Mouse (Mus musculus) embryo, embryonic 11.5 days (tissue): ENCODE results near the gene Gm45062.
A peak's percentile ranks its signal among the peaks of the same experiment; 100 is the strongest.
"Not testable (repeated sequence)": the region's sequence is repeated elsewhere in the genome, so short reads cannot be mapped to it uniquely, and the experiment has no call there.

Experiments
- DNase-seq: peaks from one replicate; pipeline ENCODE4 v3.0.0-alpha.2; 2012; ENCODE audit warnings: low read depth, low spot score

Gene Gm45062

DNA sequence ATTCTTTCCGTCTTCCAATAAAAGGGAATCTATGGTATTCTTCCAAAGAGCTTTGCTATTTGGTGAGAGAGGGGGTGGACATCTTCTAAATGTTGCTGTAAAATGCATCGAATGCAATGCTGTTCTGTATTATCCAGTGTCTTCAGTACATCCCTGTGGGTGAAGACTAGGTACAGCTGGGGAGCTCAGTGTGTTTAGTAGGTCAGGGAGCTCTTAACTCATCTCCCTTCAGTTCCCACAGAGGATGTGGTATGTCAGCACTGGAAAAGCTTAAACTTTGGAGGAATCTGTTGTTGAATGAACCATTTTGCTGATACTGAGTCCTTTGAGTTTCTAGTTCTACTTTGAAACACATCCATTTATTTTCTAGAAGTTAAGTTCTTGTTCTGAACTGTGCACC lies 53.3 kb downstream of the Gm45062 start:
- DNase-seq = no peak

DNA sequence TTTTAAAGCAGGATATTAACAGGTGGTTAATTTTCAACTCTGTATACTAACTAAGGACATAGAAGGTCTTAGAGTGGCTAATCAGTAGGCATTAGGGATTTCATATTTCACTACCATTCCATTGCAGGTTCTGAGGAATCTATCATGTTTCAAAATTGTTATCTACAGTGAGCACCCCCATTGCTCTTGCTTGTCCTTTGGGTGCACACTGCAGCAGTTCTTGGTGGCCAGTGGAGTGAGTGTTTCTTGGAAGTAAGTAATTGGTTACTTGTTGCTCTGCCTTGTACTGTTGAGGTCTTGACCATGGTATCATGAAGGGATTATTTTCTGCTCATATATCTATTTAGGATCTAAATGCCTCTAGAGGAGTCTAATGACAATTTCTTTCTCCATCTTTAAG lies 57.0 kb downstream of the Gm45062 start:
- no peak for DNase-seq

DNA sequence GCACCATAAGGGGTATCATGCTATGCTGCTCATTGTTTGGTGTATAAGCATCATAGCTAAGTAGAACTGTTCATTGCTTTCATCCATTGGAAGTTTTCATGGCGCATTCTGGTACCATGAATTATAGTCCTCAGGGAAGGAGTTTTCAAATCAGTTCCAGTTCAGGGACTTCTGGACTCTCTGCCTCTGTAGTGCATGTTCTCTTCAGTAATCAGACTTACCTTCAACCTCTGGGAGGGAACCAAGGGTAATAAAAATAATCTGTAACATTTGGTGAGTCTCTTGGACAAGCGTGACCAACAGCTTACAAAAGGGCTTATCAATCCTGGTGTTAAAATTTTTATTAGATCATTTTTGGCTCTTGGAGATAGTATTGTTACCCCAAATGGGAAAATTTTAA lies 60.3 kb downstream of the Gm45062 start:
- no peak for DNase-seq

DNA sequence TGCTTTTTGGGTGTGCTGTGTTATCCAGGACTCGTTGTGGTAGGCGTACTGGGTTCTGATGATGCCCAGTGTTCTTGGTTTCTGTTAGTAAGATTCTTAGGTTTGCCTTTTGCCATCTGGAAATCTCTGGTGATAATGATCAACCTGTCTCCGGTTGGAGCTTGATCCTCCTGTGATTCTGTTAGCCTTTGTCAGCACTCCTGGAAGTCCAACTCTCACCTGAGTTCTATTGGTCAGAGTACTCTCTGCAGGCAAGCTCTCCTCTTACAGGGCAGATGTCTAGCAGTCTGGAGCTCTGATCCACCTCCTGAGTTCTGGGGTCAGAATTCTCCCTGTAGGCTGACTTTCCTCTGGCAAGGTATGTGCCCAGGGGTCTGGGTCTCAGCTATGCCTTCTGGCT lies 72.2 kb downstream of the Gm45062 start:
- not testable (repeated sequence) for DNase-seq

DNA sequence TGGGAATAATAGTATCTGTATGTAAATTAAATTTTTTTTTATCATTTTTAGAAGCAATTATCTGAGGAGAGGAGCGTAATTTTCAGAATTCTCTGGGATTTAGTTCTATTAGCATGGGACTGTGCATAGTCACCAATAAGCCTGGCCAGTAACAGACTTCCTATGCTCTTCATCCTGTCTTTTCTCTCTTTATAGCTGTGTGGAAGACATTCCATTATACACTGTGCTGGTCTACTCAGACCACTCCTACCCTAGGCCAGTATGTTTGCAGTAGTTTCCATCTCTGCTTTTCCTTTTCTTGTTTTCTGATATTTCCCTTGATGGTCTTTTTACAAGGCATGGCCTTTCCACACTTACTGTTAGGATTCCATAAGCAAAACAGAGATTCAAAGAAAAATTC lies 74.1 kb downstream of the Gm45062 start:
- no peak for DNase-seq

DNA sequence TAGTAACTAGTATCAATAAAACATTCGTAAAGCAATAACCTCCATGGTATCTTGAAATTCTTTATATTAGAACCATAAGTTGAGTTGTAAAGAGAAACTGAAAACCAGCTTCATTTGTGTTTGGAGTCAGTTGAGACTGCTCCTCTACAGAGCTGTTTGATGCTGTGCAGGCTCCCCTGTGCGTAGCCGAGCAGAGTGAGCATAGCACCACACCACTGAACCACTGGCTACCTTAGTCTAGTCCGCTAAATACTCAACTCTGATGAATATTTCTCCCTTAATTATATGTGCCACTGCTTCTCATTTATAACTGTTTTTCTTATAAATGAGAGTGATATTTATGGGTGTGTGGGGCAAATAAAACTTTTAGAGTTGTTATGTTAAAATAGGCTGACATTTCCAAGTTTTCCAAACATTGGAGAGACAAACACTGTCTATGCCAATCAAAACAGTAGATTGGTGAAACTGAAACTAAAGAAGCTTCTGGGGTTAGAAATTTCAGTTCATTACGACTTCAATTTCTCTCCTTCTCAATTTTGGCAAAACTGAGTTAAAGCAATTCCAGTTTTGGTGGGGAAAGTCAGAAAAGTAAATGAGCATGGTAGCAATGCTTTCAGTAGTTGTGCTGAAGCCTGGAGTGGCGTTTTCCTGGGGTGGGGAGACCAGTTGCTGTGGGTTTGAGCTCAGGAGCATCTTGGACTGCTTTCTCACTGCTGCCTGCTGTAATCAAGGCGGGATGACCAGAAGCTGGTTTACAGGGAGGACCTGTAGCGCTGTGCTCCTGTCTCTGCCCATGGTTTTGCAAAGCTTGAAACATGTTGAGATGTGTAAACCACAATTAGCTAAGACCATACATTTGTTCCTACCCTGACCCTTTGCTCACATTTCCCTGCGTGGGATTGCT lies 77.5 kb downstream of the Gm45062 start:
- no peak for DNase-seq

DNA sequence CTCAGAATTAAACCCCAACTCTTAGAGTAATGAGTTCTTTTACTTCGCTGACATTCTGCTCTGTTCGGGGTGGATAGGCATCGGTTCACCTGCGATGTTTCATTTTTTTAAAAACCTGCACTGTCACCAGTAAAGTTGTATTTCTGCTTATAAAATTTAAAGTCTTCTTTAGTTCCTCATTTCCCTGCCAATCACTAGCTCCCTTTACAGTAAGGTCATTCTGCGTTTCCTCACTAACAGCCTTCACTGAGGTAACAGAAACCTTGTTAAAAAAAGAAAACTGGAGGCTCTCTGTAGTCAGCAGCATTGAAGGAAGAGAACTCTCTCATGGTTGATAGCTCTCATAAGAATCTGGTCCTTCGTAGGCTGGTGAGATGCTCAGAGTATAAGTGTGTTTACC lies 80.2 kb downstream of the Gm45062 start:
- DNase-seq = no peak

DNA sequence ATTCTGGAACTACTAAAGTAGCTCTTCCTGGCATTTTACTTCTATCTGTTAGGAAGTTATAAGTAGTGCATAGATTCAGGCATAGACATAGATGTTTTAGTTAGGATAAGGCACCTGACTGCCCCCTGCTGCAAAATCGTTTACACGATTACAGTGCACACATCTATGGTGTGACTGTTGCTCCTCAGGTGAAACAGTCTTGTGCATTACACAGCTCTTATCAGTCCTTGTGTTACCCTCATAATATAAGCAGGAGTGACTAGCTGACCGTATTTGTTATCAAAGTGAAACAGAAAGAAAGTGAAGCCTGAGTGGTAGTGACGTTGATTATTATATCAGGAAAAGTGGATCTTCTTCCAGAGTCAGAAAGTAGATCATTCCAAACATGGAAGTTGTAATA lies 84.0 kb downstream of the Gm45062 start:
- no peak for DNase-seq

DNA sequence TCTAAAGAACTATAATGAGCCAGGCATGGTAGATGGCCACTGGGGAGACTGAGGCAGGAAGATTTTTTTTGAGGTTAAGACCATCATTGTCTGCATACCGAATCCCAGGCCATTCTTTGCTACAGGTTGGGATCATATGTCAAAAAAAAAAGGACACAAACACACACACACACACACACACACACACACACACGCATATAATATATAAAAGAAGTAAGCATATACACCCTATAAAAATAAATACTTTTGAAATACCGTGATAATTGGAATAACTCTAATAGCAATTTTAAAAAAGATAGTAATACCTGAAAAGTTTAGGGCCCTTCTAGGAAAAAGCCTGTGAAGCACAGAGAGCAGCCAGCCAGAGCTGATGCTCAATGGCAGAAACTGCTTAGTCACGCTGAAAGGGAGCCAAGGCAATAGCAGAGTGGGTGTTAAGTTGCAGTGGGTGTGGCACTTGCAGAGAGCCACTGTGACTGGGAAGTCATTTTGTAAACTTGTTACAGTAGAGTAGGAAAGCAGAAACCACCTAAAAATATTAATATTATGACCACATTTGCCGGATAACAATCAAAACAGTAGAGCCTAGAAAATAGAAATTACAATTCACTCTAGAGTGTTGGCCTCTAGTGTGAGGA lies 86.1 kb downstream of the Gm45062 start:
- no peak for DNase-seq

DNA sequence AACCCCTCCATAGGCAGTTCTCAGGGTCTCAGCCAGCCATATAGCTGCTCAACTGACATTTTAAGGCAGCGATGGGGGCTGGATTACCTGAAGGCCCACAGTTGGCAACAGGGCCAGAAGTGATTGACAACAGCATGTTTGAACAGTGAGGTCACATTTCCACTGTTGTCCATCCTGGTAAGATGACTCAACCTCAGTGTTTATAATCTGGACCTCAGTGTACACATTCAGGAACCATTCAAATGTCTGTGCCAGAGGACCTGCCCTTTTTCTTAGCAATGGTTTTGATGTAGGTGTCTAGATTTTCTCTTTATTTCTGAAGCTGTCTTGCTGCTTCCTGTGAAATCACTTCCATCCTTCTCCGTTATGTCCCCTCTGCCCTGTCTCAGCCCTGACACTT lies 87.9 kb downstream of the Gm45062 start:
- no peak for DNase-seq

DNA sequence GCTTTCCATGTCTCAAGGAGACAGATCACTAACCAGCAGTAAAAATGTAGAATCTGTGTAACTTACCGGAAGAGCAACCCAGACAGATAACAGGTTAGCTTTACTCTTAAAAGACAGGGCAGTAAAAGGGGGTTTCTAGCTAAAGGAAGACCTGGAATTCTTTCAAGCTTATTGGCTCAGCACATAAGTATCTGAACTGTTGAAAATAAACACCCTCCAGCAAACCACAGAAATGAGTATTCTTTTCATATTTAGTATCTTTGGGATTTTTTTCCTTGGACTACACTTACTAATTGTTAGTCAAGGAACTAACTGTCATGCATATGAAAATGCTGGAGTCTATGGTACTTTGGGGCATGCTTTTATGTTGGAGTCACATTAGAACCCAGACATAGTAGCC lies 89.1 kb downstream of the Gm45062 start:
- no peak for DNase-seq

DNA sequence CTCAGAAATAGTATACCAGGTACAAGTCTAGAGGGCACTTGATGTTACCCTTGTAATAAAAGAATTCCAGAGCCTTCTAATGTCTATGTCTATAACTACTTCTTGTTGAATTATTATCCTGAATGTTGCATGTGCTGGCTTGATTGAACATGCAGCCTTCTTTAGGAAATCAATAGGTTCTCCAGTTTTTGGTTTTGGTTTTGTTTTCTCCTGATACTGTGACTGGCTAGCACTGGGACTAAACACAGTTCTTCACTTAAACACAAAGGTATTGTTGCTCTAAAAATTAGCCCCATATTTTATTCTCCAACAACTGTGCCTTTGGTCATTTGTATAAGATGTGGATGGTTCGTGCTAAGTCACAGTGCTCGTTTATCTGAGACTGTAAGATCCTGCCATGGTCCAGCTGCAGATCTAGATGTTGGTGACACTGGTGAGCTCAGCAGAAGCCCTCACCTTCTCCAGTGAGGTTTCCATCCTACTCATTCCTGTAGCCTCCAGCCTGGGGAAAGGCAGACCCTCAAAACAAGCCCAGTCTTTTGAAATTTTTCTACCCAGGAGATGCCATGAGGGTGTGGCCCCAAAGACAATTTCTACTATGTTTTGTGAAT lies 89.9 kb downstream of the Gm45062 start:
- no peak for DNase-seq

DNA sequence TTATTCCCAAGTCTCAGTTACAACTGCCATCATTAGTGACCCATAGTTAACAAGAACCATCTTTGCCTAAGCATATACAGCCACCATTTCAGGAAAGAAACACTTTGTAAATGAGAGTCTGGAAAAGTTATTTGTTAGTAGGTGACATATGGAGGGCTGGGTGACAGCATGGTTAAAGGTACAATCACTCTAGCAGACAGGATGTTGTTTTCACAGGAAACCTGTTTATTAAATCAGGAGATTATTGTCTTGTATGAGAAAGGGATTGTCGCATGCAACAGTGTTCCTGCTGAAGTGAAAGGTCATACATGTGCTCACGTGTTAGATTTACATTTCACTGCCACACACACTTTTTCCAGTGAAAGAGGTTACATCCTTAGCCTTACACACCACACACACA lies 92.3 kb downstream of the Gm45062 start:
- DNase-seq = no peak

DNA sequence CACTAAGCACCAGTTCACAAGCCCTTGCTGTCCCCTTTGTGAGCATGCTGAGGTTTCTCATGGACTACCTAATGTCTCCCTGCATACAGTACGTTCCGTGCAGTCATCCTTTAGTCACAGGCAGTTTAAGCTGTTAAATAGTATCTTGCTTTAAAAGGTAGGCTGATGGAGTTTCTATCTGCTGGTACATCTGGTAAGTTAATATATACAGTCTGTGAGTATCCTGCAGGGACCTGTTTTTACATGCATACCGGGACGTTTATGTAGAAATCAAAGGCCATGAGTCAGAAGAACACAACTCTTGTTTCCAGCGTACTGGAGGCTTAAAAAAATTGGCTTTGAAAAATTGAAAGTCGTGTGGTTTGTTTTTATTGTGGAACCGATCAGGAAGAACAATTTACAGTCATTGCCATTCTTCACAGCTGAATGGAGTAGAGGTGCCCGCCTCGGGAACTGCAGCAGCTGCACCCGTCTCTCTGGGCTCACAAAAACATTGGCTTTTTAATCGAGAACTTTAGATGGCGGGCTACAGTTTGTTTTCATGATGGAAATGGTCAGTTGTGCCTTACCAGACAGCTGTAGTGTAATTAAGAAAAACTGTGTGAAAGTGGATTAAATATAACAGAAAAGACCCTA lies 93.4 kb downstream of the Gm45062 start:
- peak; percentile 16 for DNase-seq

DNA sequence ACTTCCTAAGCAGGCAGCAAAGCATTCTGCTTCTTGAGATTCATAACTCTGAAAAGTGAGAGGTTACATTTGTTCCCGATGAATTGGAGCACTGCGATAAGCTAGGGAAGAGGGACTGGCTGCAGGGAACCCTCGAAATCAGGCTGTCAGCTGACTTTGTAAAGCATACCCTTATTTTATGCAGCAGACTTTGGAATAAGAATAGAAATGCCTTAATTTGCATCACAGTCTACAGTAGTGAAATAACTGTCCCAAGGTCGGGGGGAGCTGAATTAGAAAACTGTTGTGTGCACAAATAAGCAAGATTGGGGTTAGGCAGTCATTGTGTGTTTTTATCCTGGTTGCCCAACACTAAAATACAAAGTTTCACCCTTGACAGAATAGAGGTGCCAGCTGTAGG lies 94.2 kb downstream of the Gm45062 start:
- no peak for DNase-seq

DNA sequence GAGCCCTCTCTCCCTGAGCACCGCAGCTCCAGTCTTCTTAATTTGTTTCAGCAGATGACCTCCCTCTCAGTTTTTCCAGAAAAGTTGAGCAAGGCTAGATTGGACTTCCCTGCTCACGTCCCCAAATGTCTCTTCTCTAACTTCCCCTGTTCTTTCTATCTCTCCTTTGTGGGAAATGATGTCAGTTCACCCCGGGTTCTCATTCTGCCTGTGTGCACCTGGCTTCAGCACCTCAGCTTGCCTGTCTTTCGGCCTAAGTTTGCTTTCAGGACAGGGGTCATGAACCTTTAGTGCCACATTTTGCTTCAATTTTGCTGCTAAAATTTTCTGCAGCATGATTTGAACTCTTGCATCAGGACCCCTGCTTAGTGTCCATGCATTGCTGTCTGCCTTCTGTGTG lies 95.6 kb downstream of the Gm45062 start:
- no peak for DNase-seq

DNA sequence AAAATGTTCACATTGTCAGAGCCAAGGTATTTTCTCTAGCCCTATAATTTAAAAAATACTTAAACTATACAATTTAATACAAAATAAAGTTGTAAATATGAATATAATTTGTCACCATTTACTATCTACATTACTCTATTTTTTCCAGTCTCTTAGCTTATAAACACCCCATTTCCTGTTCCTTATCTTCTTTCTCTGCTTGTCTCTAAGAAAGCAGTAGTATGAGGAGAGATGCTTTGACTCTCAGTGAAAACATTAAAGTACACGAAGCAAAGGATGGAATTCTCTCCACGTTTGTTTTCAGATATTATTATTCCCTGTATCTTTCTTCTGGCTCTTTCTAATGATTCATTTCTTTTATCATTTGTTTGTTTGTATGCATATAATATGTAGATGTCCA lies 99.0 kb downstream of the Gm45062 start:
- DNase-seq = no peak

DNA sequence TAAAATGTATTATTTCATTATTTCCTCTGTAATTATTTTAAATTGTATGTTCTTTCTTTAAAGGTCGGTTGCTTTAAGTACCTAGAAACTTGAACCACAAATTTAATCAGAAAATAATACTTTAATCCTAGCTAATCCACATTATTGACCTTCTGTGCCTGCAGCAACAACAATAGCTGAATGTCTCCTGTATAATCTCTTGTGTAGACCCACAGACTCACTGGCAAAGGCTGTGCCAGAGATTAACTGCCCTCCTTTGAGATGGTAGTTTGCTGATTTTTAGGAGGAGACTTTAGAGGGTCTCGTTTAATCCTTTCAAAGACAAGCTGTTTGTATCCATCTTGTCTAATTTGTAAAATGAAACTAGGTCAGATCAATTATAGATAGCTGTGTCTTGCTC lies 99.5 kb downstream of the Gm45062 start:
- no peak for DNase-seq

DNA sequence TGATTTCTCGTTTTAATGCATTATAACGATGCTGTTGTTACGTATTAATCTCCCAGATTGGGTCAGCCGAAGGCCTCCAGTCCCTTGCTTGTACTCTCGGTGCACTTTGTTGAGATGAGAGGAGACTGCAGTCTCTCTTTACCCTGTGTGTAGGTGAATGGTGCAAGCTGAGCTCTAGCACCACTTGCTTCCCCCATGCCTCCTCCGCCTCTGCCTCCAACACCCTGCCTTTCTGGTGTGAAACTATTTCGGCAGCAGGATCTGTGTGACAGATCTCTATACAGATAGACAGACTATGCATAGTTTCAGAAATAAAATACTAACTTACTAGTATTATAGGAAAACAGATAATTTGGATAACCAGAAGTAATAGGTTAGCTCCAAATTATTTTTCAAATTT lies 101.6 kb downstream of the Gm45062 start:
- DNase-seq = no peak

DNA sequence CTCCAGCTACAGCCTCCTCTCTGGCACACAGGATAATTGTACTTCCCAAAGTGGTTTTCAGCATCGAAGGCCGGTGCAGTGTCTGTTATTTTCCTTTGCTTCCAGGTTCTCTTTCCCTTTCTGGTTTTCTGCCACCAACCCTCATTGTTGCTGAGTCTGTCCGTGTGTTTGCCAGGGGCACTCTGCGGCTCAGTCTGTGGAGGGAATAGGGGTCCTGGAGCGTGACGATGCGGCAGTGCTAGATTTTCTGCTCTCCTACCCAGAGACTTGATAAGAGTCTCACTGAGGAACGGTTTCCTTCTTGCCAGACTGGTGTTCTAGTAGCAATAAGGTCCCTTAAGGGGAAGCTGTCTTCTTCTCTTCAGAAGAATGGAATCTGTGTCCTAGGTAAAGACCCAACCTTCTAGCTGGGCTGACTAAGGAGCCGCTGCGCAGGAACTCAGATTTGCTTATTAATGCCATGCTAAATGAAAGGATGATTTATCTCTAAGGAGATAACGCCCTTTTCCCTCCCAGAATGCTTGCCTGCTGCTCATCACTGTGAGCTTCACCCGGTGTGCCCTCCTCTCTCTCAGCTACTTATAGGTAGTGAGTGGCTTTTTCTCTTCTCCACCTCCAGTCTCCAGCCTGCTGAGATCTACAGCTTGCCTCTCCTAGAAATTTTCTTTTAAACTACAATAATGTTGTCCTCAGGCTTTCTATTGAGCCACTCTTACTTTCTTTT lies 104.9 kb downstream of the Gm45062 start:
- DNase-seq = no peak

DNA sequence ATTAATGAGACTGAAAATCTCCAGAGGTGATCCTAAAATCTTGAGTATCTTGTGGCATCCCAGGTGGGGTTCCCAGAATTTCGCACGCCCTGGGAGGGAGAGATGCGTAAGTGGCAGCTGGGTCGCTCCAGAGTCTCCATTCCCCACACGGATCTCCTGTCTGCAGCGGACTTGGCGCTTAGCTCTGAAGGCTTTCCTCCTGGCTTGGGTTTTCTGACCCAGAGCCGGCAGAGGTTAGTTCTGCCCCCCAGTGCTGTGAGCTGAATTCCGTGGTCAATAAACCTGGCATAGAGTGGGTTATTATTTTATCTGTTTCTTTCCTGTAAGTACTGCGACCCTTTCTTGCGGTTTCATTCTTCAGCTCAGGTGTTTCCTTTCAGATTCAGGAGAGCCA lies 105.5 kb downstream of the Gm45062 start:
- DNase-seq = no peak

DNA sequence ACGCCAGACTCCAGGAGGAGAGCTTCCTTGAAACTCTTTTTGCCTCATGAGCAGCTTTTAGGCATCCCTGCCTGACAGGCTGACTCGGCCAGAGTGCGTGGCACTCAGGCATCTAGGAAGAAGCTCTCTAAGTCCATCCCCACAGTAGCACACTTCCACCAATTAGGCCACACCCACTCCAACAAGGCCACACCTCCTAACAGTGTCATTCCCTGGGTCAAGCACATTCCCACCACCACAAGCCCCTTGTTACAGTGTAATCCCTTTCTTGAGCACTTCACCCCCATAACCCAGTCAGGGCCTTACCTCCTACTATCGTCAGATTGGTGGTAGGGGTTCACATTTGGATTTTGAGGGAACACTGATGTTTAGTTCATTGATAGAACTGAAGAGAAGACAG lies 108.4 kb downstream of the Gm45062 start:
- DNase-seq = no peak
